Mouse (Mus musculus): ENCODE measurements at regions not wholly inside any gene's neighbourhood (a gene's known extent, or its start where the extent isn't known, plus 50 kb on each side); places are given as distances from the start of the nearest gene placed in this dataset.
"Not testable (repeated sequence)": the region's sequence is repeated elsewhere in the genome, so short reads cannot be mapped to it uniquely, and the experiment has no call there.

GRCm38 (mm10) chr15:90291848-90292247 is 67.7 kb downstream of the Alg10b start:
- no peak for ATAC-seq (ENCODE audit: low FRiP score, low TSS enrichment)
- Histone ChIP-seq H3K27ac (ENCODE audit: low read depth, low read length) (no peak overlapping the region), H3K4me2 (replicated peaks; ENCODE audit: low read depth, low read length) (no peak overlapping the region), H3K4me1 (ENCODE audit: control insufficient read depth, insufficient read depth, low read length) (no peaks in the 10 kb centered on the region), H3K9ac (ENCODE audit: low read depth, low read length) (no peak overlapping the region), H3K9me3 (ENCODE audit: control insufficient read depth, low read length) (no peaks in the 10 kb centered on the region), H3K27me3 (ENCODE audit: control insufficient read depth, insufficient read depth, low read length) (no peaks in the 10 kb centered on the region), H3K36me3 (ENCODE audit: control insufficient read depth, insufficient read depth, low read length) (no peaks in the 10 kb centered on the region), H3K4me3 (ENCODE audit: low read length) (no peak overlapping the region)
- WGBS, result 97% methylated on average over 1 of the region's 1 CpGs

DNA sequence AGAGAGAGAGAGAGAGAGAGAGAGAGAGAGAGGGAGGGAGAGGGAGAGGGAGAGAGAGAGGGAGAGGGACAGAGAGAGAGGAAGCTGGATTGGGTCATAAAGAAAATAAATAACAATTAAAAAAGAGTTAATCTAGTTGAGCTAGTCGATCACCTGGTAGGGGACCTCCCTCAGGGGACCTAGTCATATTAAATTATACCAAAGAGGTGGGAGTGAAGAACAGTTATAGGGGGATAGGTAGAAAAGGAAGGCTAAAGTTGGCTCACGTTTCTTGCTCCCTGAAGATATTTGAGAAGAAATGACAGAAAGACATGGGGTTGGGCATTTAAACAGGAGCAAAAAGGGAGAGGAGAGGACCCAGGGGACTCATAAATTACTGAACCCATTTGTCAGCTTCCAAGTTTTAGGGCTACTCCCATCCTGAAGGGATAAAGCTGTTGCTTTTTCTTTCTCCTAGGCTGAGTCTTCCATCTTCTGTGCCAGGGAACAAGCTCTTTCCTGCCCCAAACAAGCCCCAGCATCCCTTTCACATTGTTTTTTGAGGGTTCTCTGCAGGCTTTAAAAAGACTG is 70.3 kb downstream of the Alg10b start:
- Histone ChIP-seq H3K4me3 (ENCODE audit: low read length) (no peak overlapping the region), H3K27ac (ENCODE audit: low read depth, low read length) (no peak overlapping the region; the same call in 1 of the 2 replicates), H3K4me1 (ENCODE audit: control insufficient read depth, insufficient read depth, low read length) (no peaks in the 10 kb centered on the region), H3K36me3 (ENCODE audit: control insufficient read depth, insufficient read depth, low read length) (no peaks in the 10 kb centered on the region), H3K9ac (ENCODE audit: low read depth, low read length) (no peak overlapping the region), H3K9me3 (ENCODE audit: control insufficient read depth, low read length) (no peaks in the 10 kb centered on the region), H3K4me2 (replicated peaks; ENCODE audit: low read depth, low read length) (no peak overlapping the region), H3K27me3 (ENCODE audit: control insufficient read depth, insufficient read depth, low read length) (no peaks in the 10 kb centered on the region)
- WGBS, result 10% methylated on average over 2 of the region's 2 CpGs
- peak; percentile 92 for ATAC-seq (ENCODE audit: low FRiP score, low TSS enrichment)

DNA sequence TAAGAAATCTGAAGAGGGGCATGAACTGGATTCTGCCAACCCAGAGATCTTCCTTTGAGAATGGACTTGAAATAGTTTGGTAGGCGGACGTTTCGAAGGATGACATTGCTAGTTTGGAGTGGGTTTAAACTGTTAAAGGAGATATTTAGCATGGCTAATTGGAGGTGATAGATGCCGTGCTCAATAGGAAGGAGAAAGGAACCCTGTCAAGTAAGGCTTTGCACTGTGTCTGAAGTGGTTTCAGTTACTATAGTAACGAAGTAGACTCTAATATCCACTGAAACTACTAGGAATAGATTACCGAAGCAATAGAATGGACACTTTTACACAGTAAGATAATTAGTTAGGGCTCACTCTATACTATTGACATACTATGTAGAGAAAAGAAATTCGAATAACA is 74.5 kb downstream of the Alg10b start:
- H3K27ac ChIP-seq (ENCODE audit: low read depth, low read length), result no peak overlapping the region
- no peaks in the 10 kb centered on the region for H3K4me1 ChIP-seq (ENCODE audit: control insufficient read depth, insufficient read depth, low read length)
- no peaks in the 10 kb centered on the region for H3K36me3 ChIP-seq (ENCODE audit: control insufficient read depth, insufficient read depth, low read length)
- H3K4me2 ChIP-seq (replicated peaks; ENCODE audit: low read depth, low read length), result no peak overlapping the region
- no peaks in the 10 kb centered on the region for H3K9me3 ChIP-seq (ENCODE audit: control insufficient read depth, low read length)
- H3K9ac ChIP-seq (ENCODE audit: low read depth, low read length), result no peak overlapping the region
- no peaks in the 10 kb centered on the region for H3K27me3 ChIP-seq (ENCODE audit: control insufficient read depth, insufficient read depth, low read length)
- 87% methylated on average over 7 of the region's 7 CpGs for WGBS
- ATAC-seq (ENCODE audit: low FRiP score, low TSS enrichment), result no peak
- no peak overlapping the region for H3K4me3 ChIP-seq (ENCODE audit: low read length)

- no peaks in the 10 kb centered on the region for H3K36me3 ChIP-seq (ENCODE audit: control insufficient read depth, insufficient read depth, low read length)
- no peak overlapping the region for H3K4me3 ChIP-seq (ENCODE audit: low read length)
- WGBS, result 89% methylated on average over 1 of the region's 1 CpGs
- H3K27me3 ChIP-seq (ENCODE audit: control insufficient read depth, insufficient read depth, low read length), result no peaks in the 10 kb centered on the region
- ATAC-seq (ENCODE audit: low FRiP score, low TSS enrichment), result no peak
- H3K4me2 ChIP-seq (replicated peaks; ENCODE audit: low read depth, low read length), result no peak overlapping the region
- H3K9me3 ChIP-seq (ENCODE audit: control insufficient read depth, low read length), result no peaks in the 10 kb centered on the region
- no peaks in the 10 kb centered on the region for H3K4me1 ChIP-seq (ENCODE audit: control insufficient read depth, insufficient read depth, low read length)
- H3K9ac ChIP-seq (ENCODE audit: low read depth, low read length), result no peak overlapping the region
- no peak overlapping the region for H3K27ac ChIP-seq (ENCODE audit: low read depth, low read length)
These were observed 79.3 kb downstream of the Alg10b start for GRCm38 (mm10) chr15:90303393-90303792.

- Histone ChIP-seq H3K36me3 (ENCODE audit: control insufficient read depth, insufficient read depth, low read length) (no peaks in the 10 kb centered on the region), H3K9ac (ENCODE audit: low read depth, low read length) (no peak overlapping the region), H3K27ac (ENCODE audit: low read depth, low read length) (no peak overlapping the region), H3K4me3 (ENCODE audit: low read length) (no peak overlapping the region), H3K27me3 (ENCODE audit: control insufficient read depth, insufficient read depth, low read length) (no peaks in the 10 kb centered on the region), H3K9me3 (ENCODE audit: control insufficient read depth, low read length) (no peaks in the 10 kb centered on the region), H3K4me2 (replicated peaks; ENCODE audit: low read depth, low read length) (no peak overlapping the region), H3K4me1 (ENCODE audit: control insufficient read depth, insufficient read depth, low read length) (no peaks in the 10 kb centered on the region)
- 63% methylated on average over 3 of the region's 3 CpGs for WGBS
- no peak for ATAC-seq (ENCODE audit: low FRiP score, low TSS enrichment)
These were observed 80.9 kb downstream of the Alg10b start for GRCm38 (mm10) chr15:90305051-90305450.

- no peak overlapping the region for H3K4me2 ChIP-seq (replicated peaks; ENCODE audit: low read depth, low read length)
- no peak for ATAC-seq (ENCODE audit: low FRiP score, low TSS enrichment)
- no peak overlapping the region for H3K27ac ChIP-seq (ENCODE audit: low read depth, low read length)
- no peaks in the 10 kb centered on the region for H3K4me1 ChIP-seq (ENCODE audit: control insufficient read depth, insufficient read depth, low read length)
- H3K4me3 ChIP-seq (ENCODE audit: low read length), result no peak overlapping the region
- no peaks in the 10 kb centered on the region for H3K27me3 ChIP-seq (ENCODE audit: control insufficient read depth, insufficient read depth, low read length)
- 93% methylated on average over 3 of the region's 3 CpGs for WGBS
- no peaks in the 10 kb centered on the region for H3K36me3 ChIP-seq (ENCODE audit: control insufficient read depth, insufficient read depth, low read length)
- H3K9ac ChIP-seq (ENCODE audit: low read depth, low read length), result no peak overlapping the region
- no peaks in the 10 kb centered on the region for H3K9me3 ChIP-seq (ENCODE audit: control insufficient read depth, low read length)
These were observed 82.8 kb downstream of the Alg10b start for GRCm38 (mm10) chr15:90306866-90307265.

DNA sequence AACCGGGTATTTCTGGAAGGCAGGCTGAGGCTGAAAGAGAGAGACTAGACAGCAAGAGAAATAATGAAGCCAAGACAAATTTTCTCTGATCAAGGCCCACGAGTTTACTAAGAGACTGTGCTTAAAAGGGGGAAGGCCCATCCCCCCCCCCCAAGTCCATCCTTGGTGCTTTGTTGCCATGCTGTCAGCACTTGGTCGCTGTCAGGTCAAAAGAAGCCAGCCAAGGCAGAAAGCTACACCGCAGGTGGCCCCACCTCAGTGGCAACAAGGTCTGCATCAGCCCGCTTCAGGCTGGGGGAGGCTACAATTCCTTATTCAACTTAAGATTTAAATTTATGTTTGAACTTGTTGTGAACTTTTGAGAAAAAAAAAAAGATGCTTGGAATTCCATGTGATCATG is 84.3 kb downstream of the Alg10b start:
- H3K27ac ChIP-seq (ENCODE audit: low read depth, low read length); H3K9me3 ChIP-seq (ENCODE audit: control insufficient read depth, low read length): not testable (repeated sequence)
- 22% methylated on average over 5 of the region's 5 CpGs for WGBS

GRCm38 (mm10) chr15:90308869-90309268 is 84.8 kb downstream of the Alg10b start:
- no peaks in the 10 kb centered on the region for H3K36me3 ChIP-seq (ENCODE audit: control insufficient read depth, insufficient read depth, low read length)
- no peak overlapping the region for H3K27ac ChIP-seq (ENCODE audit: low read depth, low read length)
- H3K9me3 ChIP-seq (ENCODE audit: control insufficient read depth, low read length), result no peaks in the 10 kb centered on the region
- no peak overlapping the region for H3K4me2 ChIP-seq (replicated peaks; ENCODE audit: low read depth, low read length)
- WGBS, result 26% methylated on average over 1 of the region's 1 CpGs
- H3K27me3 ChIP-seq (ENCODE audit: control insufficient read depth, insufficient read depth, low read length), result no peaks in the 10 kb centered on the region
- H3K4me1 ChIP-seq (ENCODE audit: control insufficient read depth, insufficient read depth, low read length), result no peaks in the 10 kb centered on the region
- no peak overlapping the region for H3K4me3 ChIP-seq (ENCODE audit: low read length)
- ATAC-seq (ENCODE audit: low FRiP score, low TSS enrichment), result no peak
- H3K9ac ChIP-seq (ENCODE audit: low read depth, low read length), result no peak overlapping the region

More for the DNA sequence above, 84.3 kb downstream of the Alg10b start:
- H3K4me1 ChIP-seq (ENCODE audit: control insufficient read depth, insufficient read depth, low read length); H3K9ac ChIP-seq (ENCODE audit: low read depth, low read length); H3K36me3 ChIP-seq (ENCODE audit: control insufficient read depth, insufficient read depth, low read length); H3K4me2 ChIP-seq (replicated peaks; ENCODE audit: low read depth, low read length); H3K4me3 ChIP-seq (ENCODE audit: low read length); ATAC-seq (ENCODE audit: low FRiP score, low TSS enrichment); H3K27me3 ChIP-seq (ENCODE audit: control insufficient read depth, insufficient read depth, low read length): not testable (repeated sequence)

DNA sequence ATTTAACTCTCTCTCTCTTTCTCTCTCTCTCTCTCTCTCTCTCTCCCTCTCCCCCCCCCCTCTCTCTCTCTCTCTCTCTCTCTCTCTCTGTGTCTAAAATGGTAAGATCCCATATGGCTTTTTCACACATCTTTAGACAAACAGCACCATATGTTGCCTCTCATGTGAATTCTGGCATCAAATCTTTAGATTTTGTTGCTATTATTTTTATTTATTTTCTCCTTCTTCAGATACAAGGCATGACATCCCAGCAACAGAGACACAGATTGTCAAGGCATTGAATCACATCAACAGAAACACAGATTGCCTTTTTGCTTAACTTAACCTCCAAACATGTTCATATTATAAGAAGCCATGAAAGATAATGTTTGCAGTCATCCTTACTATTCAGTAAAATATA is 85.6 kb downstream of the Alg10b start:
- Histone ChIP-seq H3K4me3 (ENCODE audit: low read length) (no peak overlapping the region), H3K36me3 (ENCODE audit: control insufficient read depth, insufficient read depth, low read length) (no peaks in the 10 kb centered on the region), H3K4me1 (ENCODE audit: control insufficient read depth, insufficient read depth, low read length) (no peaks in the 10 kb centered on the region), H3K9me3 (ENCODE audit: control insufficient read depth, low read length) (no peaks in the 10 kb centered on the region), H3K27ac (ENCODE audit: low read depth, low read length) (no peak overlapping the region), H3K9ac (ENCODE audit: low read depth, low read length) (no peak overlapping the region), H3K27me3 (ENCODE audit: control insufficient read depth, insufficient read depth, low read length) (no peaks in the 10 kb centered on the region), H3K4me2 (replicated peaks; ENCODE audit: low read depth, low read length) (no peak overlapping the region)
- no peak for ATAC-seq (ENCODE audit: low FRiP score, low TSS enrichment)
